Mouse (Mus musculus) gastrocnemius, adult 2 months (tissue): ENCODE results near the gene Arrdc2. TPM values are rescaled to one million over a fixed set of nuclear protein-coding genes. Genes with fewer than 3 reads are reported as not detected.
A peak's percentile ranks its signal among the peaks of the same experiment; 100 is the strongest.

ENCODE experiments used
- DNase-seq: peaks from one replicate; pipeline ENCODE4 v3.0.0; 2022
- H3K27ac ChIP-seq: fragments of 200-600 bp; 2 replicates; pipeline ENCODE4 v1.8.1; 2022; ENCODE audit warnings: mild to moderate bottlenecking
- H3K4me3 ChIP-seq: fragments of 200-600 bp; 2 replicates; pipeline ENCODE4 v1.8.1; 2022; ENCODE audit warnings: mild to moderate bottlenecking, moderate library complexity
- CTCF ChIP-seq: fragments of 200-600 bp; IDR thresholded peaks from 2 replicates; pipeline ENCODE4 v1.8.1; 2022; ENCODE audit warnings: antibody characterized with exemption, mild to moderate bottlenecking, moderate library complexity
- intact Hi-C: fragments of 180-260 bp; cut with DNase I; formaldehyde crosslinking; loops from one replicate; pipeline ENCODE4 v1.15.1; 2025
- total RNA-seq, 2 experiments: library from RNA; stranded (reverse); gene quantifications; 2 replicates each; pipeline ENCODE4 v1.2.3; 2021

Arrdc2 gene
- total RNA-seq, 2 experiments from 2014 or later = 66.5 to 182 TPM

GRCm38 (mm10) chr8:70844523-70844922 lies 5.0 kb upstream of the Arrdc2 start:
- DNase-seq = peak; percentile 93
- Histone ChIP-seq H3K27ac (no peak overlapping the region), H3K4me3 (no peak overlapping the region)
- intact Hi-C loops = loop anchor here (1.0 to 5.0 kb wide), 2 partner anchors 25 to 77 kb away; no protein-coding TSS in a partner anchor
- no peak; the same call in 1 of the 2 replicates for TF ChIP-seq CTCF

GRCm38 (mm10) chr8:70843941-70844340 lies 4.4 kb upstream of the Arrdc2 start:
- no peak for TF ChIP-seq CTCF

GRCm38 (mm10) chr8:70843214-70843773 lies 3.8 kb upstream of the Arrdc2 start:
- no peak for DNase-seq
- Histone ChIP-seq H3K27ac (no peak overlapping the region), H3K4me3 (no peak overlapping the region)
- no peak for TF ChIP-seq CTCF
- intact Hi-C loops = loop anchor here (5.0 kb wide), 1 partner anchor 76 kb away; no protein-coding TSS in a partner anchor

More at GRCm38 (mm10) chr8:70843941-70844340, 4.4 kb upstream of the Arrdc2 start:
- Histone ChIP-seq H3K4me3 (no peak overlapping the region), H3K27ac (no peak overlapping the region)
- intact Hi-C loops = loop anchor here (1.0 to 5.0 kb wide), 2 partner anchors 25 to 77 kb away; no protein-coding TSS in a partner anchor
- DNase-seq = no peak

- no peak overlapping the region for H3K27ac ChIP-seq
- no peak overlapping the region for H3K4me3 ChIP-seq
- DNase-seq = no peak
- intact Hi-C loops = loop anchor here (5.0 kb wide), 1 partner anchor 75 kb away; no protein-coding TSS in a partner anchor
- no peak for TF ChIP-seq CTCF
Observed at GRCm38 (mm10) chr8:70842484-70842883, 3.0 kb upstream of the Arrdc2 start.

- peak; percentile 100 for TF ChIP-seq CTCF
- H3K4me3 ChIP-seq = no peak overlapping the region
- H3K27ac ChIP-seq = peak overlapping the region; percentile 91; the same call in 1 of the 2 replicates
- DNase-seq = peak; percentile 91
- intact Hi-C loops = loop anchor here (1.0 to 5.0 kb wide), 3 partner anchors 20 to 121 kb away; no protein-coding TSS in a partner anchor
Observed at GRCm38 (mm10) chr8:70841147-70842072, 1.9 kb upstream of the Arrdc2 start.

GRCm38 (mm10) chr8:70840590-70840989 lies 1.1 kb upstream of the Arrdc2 start:
- H3K4me3 ChIP-seq = no peak overlapping the region
- TF ChIP-seq CTCF = no peak
- DNase-seq = no peak
- H3K27ac ChIP-seq = peak overlapping the region; percentile 91
- intact Hi-C loops = loop anchor here (2.0 to 5.0 kb wide), 2 partner anchors 73 to 120 kb away; no protein-coding TSS in a partner anchor

GRCm38 (mm10) chr8:70838654-70839407 lies 689 bp downstream of the Arrdc2 start:
- DNase-seq = peak; percentile 72
- intact Hi-C loops = no loop called here

GRCm38 (mm10) chr8:70836666-70837065 lies 2.9 kb downstream of the Arrdc2 start:
- no peak for TF ChIP-seq CTCF
- intact Hi-C loops = no loop called here
- Histone ChIP-seq H3K4me3 (peak overlapping the region; percentile 95), H3K27ac (peak overlapping the region; percentile 94)
- DNase-seq = peak; percentile 75

More at GRCm38 (mm10) chr8:70838654-70839407, 689 bp downstream of the Arrdc2 start:
- H3K27ac ChIP-seq = peak overlapping the region; percentile 94
- TF ChIP-seq CTCF = no peak; the same call in 1 of the 2 replicates
- peak overlapping the region; percentile 95 for H3K4me3 ChIP-seq

- peak; percentile 82 for DNase-seq
- Histone ChIP-seq H3K27ac (peak overlapping the region; percentile 94), H3K4me3 (peak overlapping the region; percentile 53)
- intact Hi-C loops = no loop called here
- TF ChIP-seq CTCF = no peak
Observed at GRCm38 (mm10) chr8:70834071-70834470, 5.4 kb downstream of the Arrdc2 start.

GRCm38 (mm10) chr8:70833520-70833919 lies 6.0 kb downstream of the Arrdc2 start:
- Histone ChIP-seq H3K27ac (peak overlapping the region; percentile 94), H3K4me3 (peak overlapping the region; percentile 53)
- peak; percentile 97 for DNase-seq
- intact Hi-C loops = no loop called here
- TF ChIP-seq CTCF = no peak

GRCm38 (mm10) chr8:70833018-70833482 lies 6.5 kb downstream of the Arrdc2 start:
- no peak for TF ChIP-seq CTCF
- H3K27ac ChIP-seq = peak overlapping the region; percentile 94
- DNase-seq = peak; percentile 57

GRCm38 (mm10) chr8:70832371-70832770 lies 7.1 kb downstream of the Arrdc2 start:
- DNase-seq = peak; percentile 83
- Histone ChIP-seq H3K4me3 (no peak overlapping the region; the same call in 1 of the 2 replicates), H3K27ac (peak overlapping the region; percentile 94)
- TF ChIP-seq CTCF = no peak
- intact Hi-C loops = no loop called here

More at GRCm38 (mm10) chr8:70833018-70833482, 6.5 kb downstream of the Arrdc2 start:
- intact Hi-C loops = no loop called here
- H3K4me3 ChIP-seq = peak overlapping the region; percentile 53
